Mouse (Mus musculus): ENCODE data around the gene Il1r1. TPM values are rescaled to one million over a fixed set of nuclear protein-coding genes. Genes with fewer than 3 reads are reported as not detected.

Il1r1 gene
- polyA plus RNA-seq, 1 experiment from 2014 or later: 0.78 TPM

GRCm38 (mm10) chr1:40358771-40359181 lies 133.9 kb downstream of the Il1r1 start:
- H3K4me1 ChIP-seq (replicated peaks): no peaks in the 10 kb centered on the region
- WGBS: 80% methylated on average over 4 of the region's 4 CpGs
- ATAC-seq (ENCODE audit: low FRiP score, low read depth): no peak
- no peaks in the 10 kb centered on the region for H3K27me3 ChIP-seq
- H3K36me3 ChIP-seq: no peaks in the 10 kb centered on the region
- H3K4me3 ChIP-seq: no peak overlapping the region
- no peak overlapping the region for H3K27ac ChIP-seq (replicated peaks)
- H3K9ac ChIP-seq: no peak overlapping the region
- no peak overlapping the region for H3K4me2 ChIP-seq
- H3K9me3 ChIP-seq: no peaks in the 10 kb centered on the region

- no peak for ATAC-seq (ENCODE audit: low FRiP score, low read depth)
Measured at GRCm38 (mm10) chr1:40359731-40360130, 134.9 kb downstream of the Il1r1 start.

GRCm38 (mm10) chr1:40360969-40361368 lies 136.1 kb downstream of the Il1r1 start:
- 80% methylated on average over 7 of the region's 7 CpGs for WGBS
- H3K27me3 ChIP-seq: no peaks in the 10 kb centered on the region
- no peak overlapping the region for H3K9ac ChIP-seq
- H3K9me3 ChIP-seq: no peaks in the 10 kb centered on the region
- no peaks in the 10 kb centered on the region for H3K36me3 ChIP-seq
- H3K27ac ChIP-seq (replicated peaks): no peak overlapping the region
- H3K4me3 ChIP-seq: no peak overlapping the region
- H3K4me1 ChIP-seq (replicated peaks): 0 out of 2 replicates have a peak, but pooled peaks cover 3% of the 10 kb centered on the region
- no peak overlapping the region for H3K4me2 ChIP-seq
- no peak for ATAC-seq (ENCODE audit: low FRiP score, low read depth)

More at GRCm38 (mm10) chr1:40359731-40360130, 134.9 kb downstream of the Il1r1 start:
- Histone ChIP-seq H3K9me3 (no peaks in the 10 kb centered on the region), H3K27me3 (no peaks in the 10 kb centered on the region), H3K9ac (no peak overlapping the region), H3K4me3 (no peak overlapping the region), H3K27ac (replicated peaks) (no peak overlapping the region), H3K36me3 (no peaks in the 10 kb centered on the region), H3K4me2 (no peak overlapping the region), H3K4me1 (replicated peaks) (0 out of 2 replicates have a peak, but pooled peaks cover 3% of the 10 kb centered on the region)
- 60% methylated on average over 2 of the region's 2 CpGs for WGBS

- no peaks in the 10 kb centered on the region for H3K36me3 ChIP-seq
- WGBS: 56% methylated on average over 1 of the region's 1 CpGs
- H3K9me3 ChIP-seq: no peaks in the 10 kb centered on the region
- H3K4me2 ChIP-seq: no peak overlapping the region
- no peak overlapping the region for H3K4me3 ChIP-seq
- no peak overlapping the region for H3K9ac ChIP-seq
- no peaks in the 10 kb centered on the region for H3K27me3 ChIP-seq
- ATAC-seq (ENCODE audit: low FRiP score, low read depth): no peak
- 0 out of 2 replicates have a peak, but pooled peaks cover 3% of the 10 kb centered on the region for H3K4me1 ChIP-seq (replicated peaks)
- H3K27ac ChIP-seq (replicated peaks): no peak overlapping the region
Measured at GRCm38 (mm10) chr1:40361596-40361995, 136.7 kb downstream of the Il1r1 start.

- no peak overlapping the region for H3K9ac ChIP-seq
Measured at GRCm38 (mm10) chr1:40362784-40363183, 137.9 kb downstream of the Il1r1 start.

More at GRCm38 (mm10) chr1:40362784-40363183, 137.9 kb downstream of the Il1r1 start:
- H3K9me3 ChIP-seq: no peaks in the 10 kb centered on the region
- no peak overlapping the region for H3K27ac ChIP-seq (replicated peaks)
- no peaks in the 10 kb centered on the region for H3K36me3 ChIP-seq
- H3K4me3 ChIP-seq: no peak overlapping the region
- no peak for ATAC-seq (ENCODE audit: low FRiP score, low read depth)
- 71% methylated on average over 11 of the region's 11 CpGs for WGBS
- no peaks in the 10 kb centered on the region for H3K27me3 ChIP-seq
- H3K4me1 ChIP-seq (replicated peaks): 0 out of 2 replicates have a peak, but pooled peaks cover 3% of the 10 kb centered on the region
- no peak overlapping the region for H3K4me2 ChIP-seq

Other genes with a start within 250 kb of the Il1r1 start
- gene Il1r2, start 151.0 kb upstream of the Il1r1 start, polyA plus RNA-seq (2015; fragmentation: Nextera tagmentation; extraction: Ambion mirVana): 0.74 and 0.75 TPM in 2 replicates
- 0.75 and 0.83 TPM in 2 replicates for gene Il1rl2, start 99.5 kb downstream of the Il1r1 start, polyA plus RNA-seq (2015; fragmentation: Nextera tagmentation; extraction: Ambion mirVana)
- 0.05 TPM in 1 of 2 replicates, not detected in the other for gene Il1rl1, start 204.5 kb downstream of the Il1r1 start, polyA plus RNA-seq (2015; fragmentation: Nextera tagmentation; extraction: Ambion mirVana)
- not detected in 2 replicates for gene Il18r1, start 240.5 kb downstream of the Il1r1 start, polyA plus RNA-seq (2015; fragmentation: Nextera tagmentation; extraction: Ambion mirVana)

All from hindbrain, embryonic 15.5 days (tissue).